12 mouse cellular contexts compared by ENCODE assay signal in genomic region chr12:27336336-27336735, GRCm38 (mm10). TPM values are rescaled to one million over a fixed set of nuclear protein-coding genes. Genes with fewer than 3 reads are reported as not detected.
DNase-seq lines count a peak whose midpoint lies in the region; ATAC-seq lines count a peak whose summit lies in the region.
"Had no signal": no experiment of that assay in that cellular context is flagged by ENCODE, and none has a peak within 500 bp of the region (broad histone marks: within the 10 kb centered on the region; RNA-seq: fewer than 3 reads in every experiment).

No protein-coding gene starts in this region.

- H3K4me3 ChIP-seq in embryonic facial prominence, embryonic 12.5 days: peak overlapping the region; percentile 83
- H3K4me3 ChIP-seq in forebrain, embryonic 12.5 days (replicated peaks): peak overlapping the region; percentile 100
- peak overlapping the region; percentile 63 for H3K4me3 ChIP-seq in hindbrain, embryonic 16.5 days (ENCODE audit: low read length)
- H3K4me3 ChIP-seq in midbrain, embryonic 15.5 days: peak overlapping the region; percentile 82
- H3K4me3 ChIP-seq: liver, embryonic 15.5 days had no signal

- no peaks in the 10 kb centered on the region for H3K9me3 ChIP-seq in embryonic facial prominence, embryonic 12.5 days
- no peaks in the 10 kb centered on the region for H3K9me3 ChIP-seq in forebrain, embryonic 12.5 days
- H3K9me3 ChIP-seq in hindbrain, embryonic 16.5 days (ENCODE audit: control insufficient read depth, low read length): no peaks in the 10 kb centered on the region
- no peaks in the 10 kb centered on the region for H3K9me3 ChIP-seq in midbrain, embryonic 15.5 days
- H3K9me3 ChIP-seq: liver, embryonic 15.5 days had no signal

- ATAC-seq in embryonic facial prominence, embryonic 12.5 days (ENCODE audit: insufficient number of reproducible peaks, insufficient read depth, low FRiP score, low TSS enrichment): no peak
- ATAC-seq in forebrain, embryonic 12.5 days (ENCODE audit: low FRiP score): no peak
- no peak for ATAC-seq in hindbrain, embryonic 16.5 days
- ATAC-seq in midbrain, embryonic 15.5 days (replicated peaks): no peak
- no peak for ATAC-seq in cerebellum, adult (ENCODE audit: insufficient number of reproducible peaks, low FRiP score, low TSS enrichment)

- H3K4me1 ChIP-seq in embryonic facial prominence, embryonic 12.5 days: peaks cover 6% of the 10 kb centered on the region; the same call in 1 of the 2 replicates
- peaks cover 16% of the 10 kb centered on the region for H3K4me1 ChIP-seq in forebrain, embryonic 12.5 days
- peaks cover 14% of the 10 kb centered on the region for H3K4me1 ChIP-seq in hindbrain, embryonic 16.5 days (ENCODE audit: control insufficient read depth, insufficient read depth, low read depth, low read length)
- peaks cover 36% of the 10 kb centered on the region for H3K4me1 ChIP-seq in midbrain, embryonic 15.5 days
- H3K4me1 ChIP-seq: liver, embryonic 15.5 days had no signal

- 0 out of 2 replicates have a peak overlapping the region, but pooled peaks have one; percentile 57 for H3K27ac ChIP-seq in embryonic facial prominence, embryonic 12.5 days
- peak overlapping the region; percentile 59; the same call in 1 of the 2 replicates for H3K27ac ChIP-seq in forebrain, embryonic 12.5 days
- H3K27ac ChIP-seq in hindbrain, embryonic 16.5 days (ENCODE audit: low read depth, low read length): no peak overlapping the region
- H3K27ac ChIP-seq in midbrain, embryonic 15.5 days: peak overlapping the region; percentile 96
- H3K27ac ChIP-seq: liver, embryonic 15.5 days had no signal

- H3K9ac ChIP-seq in embryonic facial prominence, embryonic 12.5 days: peak overlapping the region; percentile 99
- H3K9ac ChIP-seq in forebrain, embryonic 12.5 days: peak overlapping the region; percentile 99
- peak overlapping the region; percentile 58 for H3K9ac ChIP-seq in hindbrain, embryonic 16.5 days (ENCODE audit: low read depth, low read length)
- peak overlapping the region; percentile 99 for H3K9ac ChIP-seq in midbrain, embryonic 15.5 days
- H3K9ac ChIP-seq: liver, embryonic 15.5 days had no signal

- no peak for DNase-seq in adipocyte (ENCODE audit: low spot score)
- no peak for DNase-seq in thymus, postnatal 10 days (ENCODE audit: low spot score in 2 of 2)
- DNase-seq: adrenal gland, postnatal 36 days; cerebellum, adult 2 months; heart, postnatal 4 days; kidney, postnatal 36 days had no signal

- H3K27me3 ChIP-seq in embryonic facial prominence, embryonic 12.5 days: no peaks in the 10 kb centered on the region
- H3K27me3 ChIP-seq in forebrain, embryonic 12.5 days: no peaks in the 10 kb centered on the region
- H3K27me3 ChIP-seq in hindbrain, embryonic 16.5 days (replicated peaks; ENCODE audit: control insufficient read depth, insufficient read depth, low read length): no peaks in the 10 kb centered on the region
- H3K27me3 ChIP-seq in midbrain, embryonic 15.5 days (replicated peaks): no peaks in the 10 kb centered on the region

- H3K4me2 ChIP-seq in embryonic facial prominence, embryonic 12.5 days (replicated peaks): peak overlapping the region; percentile 62
- H3K4me2 ChIP-seq in forebrain, embryonic 12.5 days: peak overlapping the region; percentile 66
- peak overlapping the region; percentile 66 for H3K4me2 ChIP-seq in hindbrain, embryonic 16.5 days (ENCODE audit: low read length)
- peak overlapping the region; percentile 67 for H3K4me2 ChIP-seq in midbrain, embryonic 15.5 days
- H3K4me2 ChIP-seq: liver, embryonic 15.5 days had no signal

- WGBS in embryonic facial prominence, embryonic 12.5 days: 52% methylated on average over 7 of the region's 7 CpGs
- 47% methylated on average over 7 of the region's 7 CpGs for WGBS in forebrain, embryonic 12.5 days
- 33% methylated on average over 7 of the region's 7 CpGs for WGBS in hindbrain, embryonic 16.5 days
- WGBS in midbrain, embryonic 15.5 days: 25% methylated on average over 7 of the region's 7 CpGs

- H3K36me3 ChIP-seq in embryonic facial prominence, embryonic 12.5 days: peaks cover 20% of the 10 kb centered on the region
- H3K36me3 ChIP-seq in forebrain, embryonic 12.5 days (replicated peaks): peaks cover 34% of the 10 kb centered on the region
- H3K36me3 ChIP-seq in hindbrain, embryonic 16.5 days (ENCODE audit: control insufficient read depth, insufficient read depth, low read length): no peaks in the 10 kb centered on the region
- H3K36me3 ChIP-seq in midbrain, embryonic 15.5 days (replicated peaks): no peaks in the 10 kb centered on the region
- H3K36me3 ChIP-seq: liver, embryonic 15.5 days had no signal

RNA-seq across cellular contexts. Expression of gene Sox11, which starts 6.0 kb away (rescaled TPM):
- 246 and 250 TPM in 2 replicates for polyA plus RNA-seq in embryonic facial prominence, embryonic 12.5 days (2016; fragmentation: Nextera tagmentation; extraction: Ambion mirVana)
- 701 and 760 TPM in 2 replicates for polyA plus RNA-seq in forebrain, embryonic 12.5 days (2016; fragmentation: Nextera tagmentation; extraction: Ambion mirVana)
- polyA plus RNA-seq in hindbrain, embryonic 16.5 days (2015; fragmentation: Nextera tagmentation; extraction: Ambion mirVana): 179 and 238 TPM in 2 replicates
- 467 and 470 TPM in 2 replicates for polyA plus RNA-seq in midbrain, embryonic 15.5 days (2015; fragmentation: Nextera tagmentation; extraction: Ambion mirVana)
